Mouse (Mus musculus): Measurements from ENCODE around the gene Kcnk4.

Gene Kcnk4

GRCm38 (mm10) chr19:6968491-6969271 is 34.4 kb upstream of the Kcnk4 start:
- no peak for DNase-seq (ENCODE audit: low read depth, low spot score)

- DNase-seq (ENCODE audit: low read depth, low spot score): no peak
Observed at GRCm38 (mm10) chr19:6956461-6956860, 22.1 kb upstream of the Kcnk4 start.

- no peak for DNase-seq (ENCODE audit: low read depth, low spot score)
Observed at GRCm38 (mm10) chr19:6955424-6955823, 21.1 kb upstream of the Kcnk4 start.

GRCm38 (mm10) chr19:6954046-6954445 is 19.7 kb upstream of the Kcnk4 start:
- DNase-seq (ENCODE audit: low read depth, low spot score): no peak

GRCm38 (mm10) chr19:6952712-6953037 is 18.4 kb upstream of the Kcnk4 start:
- no peak for DNase-seq (ENCODE audit: low read depth, low spot score)

GRCm38 (mm10) chr19:6951994-6952711 is 17.8 kb upstream of the Kcnk4 start:
- no peak for DNase-seq (ENCODE audit: low read depth, low spot score)

GRCm38 (mm10) chr19:6951381-6951968 is 17.2 kb upstream of the Kcnk4 start:
- peak; percentile 86 for DNase-seq (ENCODE audit: low read depth, low spot score)

- peak; percentile 78 for DNase-seq (ENCODE audit: low read depth, low spot score)
Observed at GRCm38 (mm10) chr19:6950613-6951153, 16.4 kb upstream of the Kcnk4 start.

GRCm38 (mm10) chr19:6949951-6950350 is 15.6 kb upstream of the Kcnk4 start:
- DNase-seq (ENCODE audit: low read depth, low spot score): no peak

- no peak for DNase-seq (ENCODE audit: low read depth, low spot score)
Observed at GRCm38 (mm10) chr19:6949532-6949931, 15.2 kb upstream of the Kcnk4 start.

GRCm38 (mm10) chr19:6948186-6948585 is 13.9 kb upstream of the Kcnk4 start:
- DNase-seq (ENCODE audit: low read depth, low spot score): no peak

GRCm38 (mm10) chr19:6947742-6948141 is 13.4 kb upstream of the Kcnk4 start:
- DNase-seq (ENCODE audit: low read depth, low spot score): no peak

GRCm38 (mm10) chr19:6943709-6944108 is 9.4 kb upstream of the Kcnk4 start:
- DNase-seq (ENCODE audit: low read depth, low spot score): no peak

GRCm38 (mm10) chr19:6942764-6943163 is 8.4 kb upstream of the Kcnk4 start:
- DNase-seq (ENCODE audit: low read depth, low spot score): no peak

- peak; percentile 82 for DNase-seq (ENCODE audit: low read depth, low spot score)
Observed at GRCm38 (mm10) chr19:6942249-6942691, 8.0 kb upstream of the Kcnk4 start, which contains the start of gene Gpr137. Gpr137 (minus strand) TSS chr19:6942480.

GRCm38 (mm10) chr19:6941372-6942248 is 7.3 kb upstream of the Kcnk4 start, which contains the start of gene Bad:
Bad (plus strand) TSS chr19:6941861.
- peak; percentile 93 for DNase-seq (ENCODE audit: low read depth, low spot score)

- no peak for DNase-seq (ENCODE audit: low read depth, low spot score)
Observed at GRCm38 (mm10) chr19:6940396-6941351, 6.4 kb upstream of the Kcnk4 start.

- DNase-seq (ENCODE audit: low read depth, low spot score): no peak
Observed at GRCm38 (mm10) chr19:6939106-6940002, 5.0 kb upstream of the Kcnk4 start.

Measured in forelimb bud, embryonic 11.5 days (tissue).